Mouse (Mus musculus): ENCODE results near the gene Cyp2d22. TPM values are rescaled to one million over a fixed set of nuclear protein-coding genes. Genes with fewer than 3 reads are reported as not detected.

Gene Cyp2d22
- polyA plus RNA-seq, 2 experiments: 5.2 to 27.5 TPM

DNA sequence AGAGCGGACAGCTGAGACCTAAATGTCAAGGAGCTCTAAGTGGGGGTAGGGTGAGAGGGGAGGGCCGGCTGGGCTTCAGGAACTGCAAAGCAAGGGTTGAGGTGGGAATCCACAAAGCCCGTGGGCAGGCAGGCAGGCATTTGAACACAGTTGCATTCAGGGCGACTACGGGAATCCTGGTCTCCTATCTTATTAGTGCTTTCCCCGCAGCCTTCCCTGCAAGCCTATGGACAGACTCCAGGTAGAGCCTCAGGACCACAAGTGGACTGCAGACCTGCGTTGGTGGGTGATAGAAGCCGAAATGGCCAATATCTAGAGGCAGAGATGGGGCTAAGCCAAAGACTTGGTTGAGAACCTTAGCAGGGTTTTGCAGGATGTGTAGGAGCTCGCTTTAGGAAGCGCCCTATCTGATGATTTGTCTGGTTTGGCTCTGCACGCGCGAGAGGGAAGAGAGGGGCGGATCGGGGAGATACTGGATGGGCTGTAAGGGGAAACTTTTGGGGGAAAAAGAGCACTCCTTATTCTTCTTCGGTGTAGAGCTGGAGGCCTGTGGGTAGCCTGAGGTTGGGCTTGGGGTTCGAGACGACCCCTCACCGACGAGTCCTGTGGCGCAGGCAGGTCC lies 39.5 kb downstream of the Cyp2d22 start:
- peaks cover 19% of the 10 kb centered on the region for H3K4me1 ChIP-seq (ENCODE audit: control insufficient read depth, insufficient read depth, low read length)
- no peak for TF ChIP-seq POLR2A (IDR thresholded peaks at IDR 0.05; ENCODE audit: borderline replicate concordance, extremely low read depth, insufficient read depth, insufficient read length)
- H3K27me3 ChIP-seq (ENCODE audit: control insufficient read depth, insufficient read depth, low read length): no peaks in the 10 kb centered on the region
- 41% methylated on average over 21 of the region's 21 CpGs for WGBS
- ATAC-seq (ENCODE audit: low FRiP score, low read depth): no peak
- peak overlapping the region; percentile 79 for H3K27ac ChIP-seq (replicated peaks; ENCODE audit: low read depth, low read length)
- peak overlapping the region; percentile 75 for H3K4me2 ChIP-seq (replicated peaks; ENCODE audit: low read depth, low read length, severe bottlenecking)
- H3K9ac ChIP-seq (ENCODE audit: low read depth, low read length, severe bottlenecking): peak overlapping the region; percentile 85
- H3K4me3 ChIP-seq (replicated peaks; ENCODE audit: low read length): peak overlapping the region; percentile 54
- H3K36me3 ChIP-seq (ENCODE audit: control insufficient read depth, insufficient read depth, low read length): peaks cover 14% of the 10 kb centered on the region
- DNase-seq (ENCODE audit: low spot score): no peak
- no peaks in the 10 kb centered on the region for H3K9me3 ChIP-seq (ENCODE audit: control insufficient read depth, low read length)

DNA sequence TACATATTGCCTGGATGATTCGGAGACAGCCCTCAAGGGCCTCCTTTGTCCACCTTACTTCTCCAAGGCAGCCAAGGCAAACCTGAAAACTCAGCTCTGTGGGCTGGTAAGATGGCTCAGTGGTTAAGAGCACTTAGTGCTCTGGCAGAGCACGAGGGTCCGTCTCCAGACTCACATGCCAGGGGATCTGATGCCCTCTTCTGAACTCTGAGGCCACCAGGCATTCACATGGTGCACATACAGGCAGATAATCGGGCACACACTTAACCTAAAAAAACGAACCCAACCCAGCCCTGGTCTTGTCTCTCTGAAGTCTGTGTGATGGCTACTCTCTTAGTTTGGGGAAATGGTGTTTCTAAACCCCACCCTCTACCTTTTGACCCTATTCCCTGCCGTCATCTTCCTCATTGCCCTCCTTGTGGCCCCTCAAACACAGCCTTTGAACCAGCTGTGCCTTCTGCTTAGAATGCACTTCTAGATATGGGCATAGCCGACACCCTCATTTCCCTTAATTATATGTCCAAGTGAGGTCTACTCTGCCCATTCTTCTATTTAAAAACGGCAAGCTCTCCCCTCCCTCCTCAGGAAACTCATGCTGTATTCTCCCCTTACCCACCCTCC lies 40.3 kb downstream of the Cyp2d22 start:
- H3K9me3 ChIP-seq (ENCODE audit: control insufficient read depth, low read length): no peaks in the 10 kb centered on the region
- WGBS: 70% methylated on average over 8 of the region's 8 CpGs
- no peak overlapping the region for H3K9ac ChIP-seq (ENCODE audit: low read depth, low read length, severe bottlenecking)
- H3K4me1 ChIP-seq (ENCODE audit: control insufficient read depth, insufficient read depth, low read length): peaks cover 19% of the 10 kb centered on the region
- H3K36me3 ChIP-seq (ENCODE audit: control insufficient read depth, insufficient read depth, low read length): peaks cover 22% of the 10 kb centered on the region
- H3K4me3 ChIP-seq (replicated peaks; ENCODE audit: low read length): no peak overlapping the region
- H3K27ac ChIP-seq (replicated peaks; ENCODE audit: low read depth, low read length): no peak overlapping the region
- ATAC-seq (ENCODE audit: low FRiP score, low read depth) (no peak), DNase-seq (ENCODE audit: low spot score) (no peak)
- 0 out of 2 replicates have a peak overlapping the region, but pooled peaks have one; percentile 71 for H3K4me2 ChIP-seq (replicated peaks; ENCODE audit: low read depth, low read length, severe bottlenecking)
- H3K27me3 ChIP-seq (ENCODE audit: control insufficient read depth, insufficient read depth, low read length): no peaks in the 10 kb centered on the region
- no peak for TF ChIP-seq POLR2A (IDR thresholded peaks at IDR 0.05; ENCODE audit: borderline replicate concordance, extremely low read depth, insufficient read depth, insufficient read length)

GRCm38 (mm10) chr15:82339150-82339549 lies 40.9 kb downstream of the Cyp2d22 start:
- WGBS: 58% methylated on average over 10 of the region's 10 CpGs

GRCm38 (mm10) chr15:82338593-82339112 lies 41.4 kb downstream of the Cyp2d22 start, which contains the start of the genes Naga, Pheta2 and Smdt1:
Gene Naga (minus strand): TSS chr15:82338925.
Gene Pheta2 (plus strand): TSS chr15:82338942.
Gene Smdt1 (plus strand): TSS chr15:82338959.
- Histone ChIP-seq H3K9ac (ENCODE audit: low read depth, low read length, severe bottlenecking) (peak within 1 kb of the TSS; percentile 66), H3K4me2 (replicated peaks; ENCODE audit: low read depth, low read length, severe bottlenecking) (peak within 1 kb of the TSS; percentile 71), H3K4me1 (ENCODE audit: control insufficient read depth, insufficient read depth, low read length) (peaks cover 19% of the 10 kb centered on the region), H3K36me3 (ENCODE audit: control insufficient read depth, insufficient read depth, low read length) (peaks cover 29% of the 10 kb centered on the region), H3K27ac (replicated peaks; ENCODE audit: low read depth, low read length) (peak within 1 kb of the TSS; percentile 43; the same call in 1 of the 2 replicates), H3K27me3 (ENCODE audit: control insufficient read depth, insufficient read depth, low read length) (no peaks in the 10 kb centered on the region), H3K4me3 (replicated peaks; ENCODE audit: low read length) (peak within 1 kb of the TSS; percentile 52), H3K9me3 (ENCODE audit: control insufficient read depth, low read length) (no peaks in the 10 kb centered on the region)
- 0 out of 2 replicates have a peak, but pooled peaks have one; percentile 27 for TF ChIP-seq POLR2A (IDR thresholded peaks at IDR 0.05; ENCODE audit: borderline replicate concordance, extremely low read depth, insufficient read depth, insufficient read length)
- peak; percentile 90 for ATAC-seq (ENCODE audit: low FRiP score, low read depth)
- under 1% methylated on average over 41 of the region's 41 CpGs for WGBS
- peak; percentile 95 for DNase-seq (ENCODE audit: low spot score)

More at GRCm38 (mm10) chr15:82339150-82339549, 40.9 kb downstream of the Cyp2d22 start:
- DNase-seq (ENCODE audit: low spot score): no peak
- no peak for ATAC-seq (ENCODE audit: low FRiP score, low read depth)
- H3K4me2 ChIP-seq (replicated peaks; ENCODE audit: low read depth, low read length, severe bottlenecking): peak overlapping the region; percentile 71
- no peaks in the 10 kb centered on the region for H3K9me3 ChIP-seq (ENCODE audit: control insufficient read depth, low read length)
- peak overlapping the region; percentile 66 for H3K9ac ChIP-seq (ENCODE audit: low read depth, low read length, severe bottlenecking)
- peak overlapping the region; percentile 43; the same call in 1 of the 2 replicates for H3K27ac ChIP-seq (replicated peaks; ENCODE audit: low read depth, low read length)
- peak overlapping the region; percentile 52 for H3K4me3 ChIP-seq (replicated peaks; ENCODE audit: low read length)
- H3K4me1 ChIP-seq (ENCODE audit: control insufficient read depth, insufficient read depth, low read length): peaks cover 19% of the 10 kb centered on the region
- TF ChIP-seq POLR2A (IDR thresholded peaks at IDR 0.05; ENCODE audit: borderline replicate concordance, extremely low read depth, insufficient read depth, insufficient read length): no peak
- H3K27me3 ChIP-seq (ENCODE audit: control insufficient read depth, insufficient read depth, low read length): no peaks in the 10 kb centered on the region
- peaks cover 28% of the 10 kb centered on the region for H3K36me3 ChIP-seq (ENCODE audit: control insufficient read depth, insufficient read depth, low read length)

DNA sequence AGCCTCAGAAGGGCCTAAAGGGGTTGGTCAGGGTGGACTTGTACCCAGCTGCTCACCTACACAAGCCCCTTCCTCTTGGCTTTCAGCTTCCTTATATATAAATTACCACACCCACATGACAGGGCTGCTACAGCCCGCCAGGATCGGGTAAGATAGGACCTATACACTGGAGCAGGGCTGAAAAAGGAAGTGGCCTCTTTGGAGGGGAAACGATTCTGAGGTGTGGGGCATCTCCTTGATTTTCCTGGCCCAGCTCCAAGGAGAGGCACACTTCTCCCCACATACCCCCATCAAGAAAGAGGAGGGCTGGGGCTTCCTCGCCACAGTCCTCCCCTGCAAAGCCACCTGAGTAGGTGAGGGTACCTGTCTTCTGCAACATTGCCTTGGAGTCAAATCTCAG lies 42.2 kb downstream of the Cyp2d22 start:
- ATAC-seq (ENCODE audit: low FRiP score, low read depth) (no peak), DNase-seq (ENCODE audit: low spot score) (no peak)
- Histone ChIP-seq H3K4me3 (replicated peaks; ENCODE audit: low read length) (peak overlapping the region; percentile 52), H3K36me3 (ENCODE audit: control insufficient read depth, insufficient read depth, low read length) (peaks cover 29% of the 10 kb centered on the region), H3K4me2 (replicated peaks; ENCODE audit: low read depth, low read length, severe bottlenecking) (peak overlapping the region; percentile 71), H3K27ac (replicated peaks; ENCODE audit: low read depth, low read length) (no peak overlapping the region), H3K4me1 (ENCODE audit: control insufficient read depth, insufficient read depth, low read length) (peaks cover 19% of the 10 kb centered on the region), H3K9me3 (ENCODE audit: control insufficient read depth, low read length) (no peaks in the 10 kb centered on the region), H3K27me3 (ENCODE audit: control insufficient read depth, insufficient read depth, low read length) (no peaks in the 10 kb centered on the region), H3K9ac (ENCODE audit: low read depth, low read length, severe bottlenecking) (peak overlapping the region; percentile 66)
- TF ChIP-seq POLR2A (IDR thresholded peaks at IDR 0.05; ENCODE audit: borderline replicate concordance, extremely low read depth, insufficient read depth, insufficient read length): no peak
- WGBS: 29% methylated on average over 4 of the region's 4 CpGs
